Mouse (Mus musculus): Measurements from ENCODE around the gene Uxs1.

Uxs1 gene

GRCm38 (mm10) chr1:43789765-43790164 lies 37.8 kb downstream of the Uxs1 start:
- no peak for DNase-seq

- no peak for DNase-seq
Observed at GRCm38 (mm10) chr1:43786711-43787110, 40.9 kb downstream of the Uxs1 start.

GRCm38 (mm10) chr1:43785316-43785715 lies 42.3 kb downstream of the Uxs1 start:
- no peak for DNase-seq

GRCm38 (mm10) chr1:43783186-43783585 lies 44.4 kb downstream of the Uxs1 start:
- DNase-seq: no peak

GRCm38 (mm10) chr1:43782680-43783079 lies 44.9 kb downstream of the Uxs1 start:
- DNase-seq: no peak

GRCm38 (mm10) chr1:43781672-43782071 lies 45.9 kb downstream of the Uxs1 start:
- DNase-seq: no peak

- DNase-seq: no peak
Observed at GRCm38 (mm10) chr1:43781195-43781594, 46.4 kb downstream of the Uxs1 start.

GRCm38 (mm10) chr1:43776106-43776505 lies 51.5 kb downstream of the Uxs1 start:
- DNase-seq: peak; percentile 65 to 72

- DNase-seq: peak; percentile 31 to 54
Observed at GRCm38 (mm10) chr1:43774126-43774525, 53.5 kb downstream of the Uxs1 start.

- no peak for DNase-seq
Observed at GRCm38 (mm10) chr1:43772694-43773093, 54.9 kb downstream of the Uxs1 start.

- DNase-seq: no peak
Observed at GRCm38 (mm10) chr1:43770032-43770431, 57.6 kb downstream of the Uxs1 start.

GRCm38 (mm10) chr1:43769348-43769747 lies 58.3 kb downstream of the Uxs1 start:
- DNase-seq: no peak

- DNase-seq: no peak
Observed at GRCm38 (mm10) chr1:43768385-43768990, 59.1 kb downstream of the Uxs1 start.

GRCm38 (mm10) chr1:43766328-43766727 lies 61.3 kb downstream of the Uxs1 start:
- DNase-seq: no peak

GRCm38 (mm10) chr1:43764481-43764880 lies 63.1 kb downstream of the Uxs1 start:
- no peak for DNase-seq

- DNase-seq: no peak
Observed at GRCm38 (mm10) chr1:43760085-43760484, 67.5 kb downstream of the Uxs1 start.

GRCm38 (mm10) chr1:43754448-43755312 lies 72.9 kb downstream of the Uxs1 start:
- DNase-seq: peak; percentile 76 to 77

- no peak for DNase-seq
Observed at GRCm38 (mm10) chr1:43738519-43738894, 89.1 kb downstream of the Uxs1 start.

GRCm38 (mm10) chr1:43737812-43738518 lies 89.6 kb downstream of the Uxs1 start:
- peak; percentile 81 to 89 for DNase-seq

GRCm38 (mm10) chr1:43732657-43733056 lies 94.9 kb downstream of the Uxs1 start:
- no peak for DNase-seq

GRCm38 (mm10) chr1:43732100-43732499 lies 95.5 kb downstream of the Uxs1 start:
- peak in 1 of 2 experiments; percentile 20 for DNase-seq

- peak; percentile 87 to 89 for DNase-seq
Observed at GRCm38 (mm10) chr1:43730491-43730924, 97.1 kb downstream of the Uxs1 start, which contains the start of gene 1500015O10Rik. 1500015O10Rik (plus strand) TSS chr1:43730602.

GRCm38 (mm10) chr1:43722459-43722858 lies 105.1 kb downstream of the Uxs1 start:
- DNase-seq: no peak

All from cerebellum, postnatal 14 days (tissue).